Mouse (Mus musculus): ENCODE results near the gene Abcb1a.
"Not testable (repeated sequence)": the region's sequence is repeated elsewhere in the genome, so short reads cannot be mapped to it uniquely, and the experiment has no call there.

The Abcb1a gene

GRCm38 (mm10) chr5:8727760-8728159 lies 67.9 kb downstream of the Abcb1a start:
- DNase-seq (ENCODE audit: low read depth, low spot score), result no peak

DNA sequence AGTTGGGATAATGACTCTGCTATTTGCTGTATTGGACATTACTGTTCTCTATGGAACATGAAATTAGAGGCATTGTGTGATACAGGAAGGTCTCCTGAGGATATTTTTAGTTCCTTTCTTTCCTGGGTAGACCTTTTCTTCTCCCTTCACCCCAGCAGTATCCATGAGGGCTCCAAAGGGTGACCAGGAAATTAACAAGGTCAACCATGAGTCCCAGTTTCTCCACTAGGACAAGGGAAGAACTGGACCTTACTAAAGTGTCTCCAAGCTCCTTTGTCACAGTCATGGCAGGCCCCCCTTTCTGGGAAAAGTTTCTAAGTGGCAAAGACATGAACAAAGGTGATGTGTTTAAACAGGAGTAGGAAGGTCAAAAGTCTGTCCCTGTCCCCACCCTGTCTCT lies 72.8 kb downstream of the Abcb1a start:
- DNase-seq (ENCODE audit: low read depth, low spot score), result no peak

DNA sequence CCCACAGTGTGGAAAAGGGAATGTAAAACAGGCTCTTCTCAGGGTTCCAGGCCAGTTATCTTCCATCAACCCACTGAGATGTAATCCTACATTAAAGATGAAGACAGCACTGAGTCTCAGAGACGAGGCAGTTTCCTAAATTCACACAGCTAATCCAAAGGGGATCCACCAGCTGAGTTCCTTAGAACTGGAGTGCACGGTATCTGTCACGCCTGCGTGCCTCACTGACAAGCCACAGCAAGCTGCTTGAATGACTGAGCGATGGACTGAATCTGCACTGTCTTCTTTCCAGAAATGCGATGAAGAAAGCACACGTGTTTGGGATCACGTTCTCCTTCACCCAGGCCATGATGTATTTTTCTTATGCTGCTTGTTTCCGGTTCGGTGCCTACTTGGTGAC lies 73.4 kb downstream of the Abcb1a start:
- not testable (repeated sequence) for DNase-seq (ENCODE audit: low read depth, low spot score)

- DNase-seq (ENCODE audit: low read depth, low spot score), result no peak
Observed at GRCm38 (mm10) chr5:8736389-8736788, 76.5 kb downstream of the Abcb1a start.

DNA sequence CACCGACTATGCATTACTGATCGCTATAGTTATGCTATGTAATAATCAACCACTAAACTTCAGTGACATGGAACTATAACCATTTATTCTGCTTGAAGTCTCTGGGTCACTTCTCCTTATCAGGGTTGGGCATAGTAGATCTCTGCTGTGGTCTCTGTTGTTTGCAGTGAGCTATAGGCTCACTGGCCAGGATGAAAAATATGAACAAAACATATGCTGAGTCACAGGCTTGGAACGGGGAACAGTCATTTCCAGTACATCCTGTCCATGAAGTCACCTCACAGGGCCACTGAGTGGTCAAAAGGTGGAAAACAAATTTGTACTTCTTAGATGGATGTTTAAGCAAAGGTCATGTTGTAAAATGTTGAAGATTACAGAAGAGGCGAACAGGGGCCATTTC lies 77.2 kb downstream of the Abcb1a start:
- DNase-seq (ENCODE audit: low read depth, low spot score), result no peak

GRCm38 (mm10) chr5:8747244-8747643 lies 87.4 kb downstream of the Abcb1a start:
- not testable (repeated sequence) for DNase-seq (ENCODE audit: low read depth, low spot score)

GRCm38 (mm10) chr5:8772866-8773265 lies 113.0 kb downstream of the Abcb1a start:
- no peak for DNase-seq (ENCODE audit: low read depth, low spot score)

- DNase-seq (ENCODE audit: low read depth, low spot score), result no peak
Observed at GRCm38 (mm10) chr5:8778311-8778710, 118.4 kb downstream of the Abcb1a start.

DNA sequence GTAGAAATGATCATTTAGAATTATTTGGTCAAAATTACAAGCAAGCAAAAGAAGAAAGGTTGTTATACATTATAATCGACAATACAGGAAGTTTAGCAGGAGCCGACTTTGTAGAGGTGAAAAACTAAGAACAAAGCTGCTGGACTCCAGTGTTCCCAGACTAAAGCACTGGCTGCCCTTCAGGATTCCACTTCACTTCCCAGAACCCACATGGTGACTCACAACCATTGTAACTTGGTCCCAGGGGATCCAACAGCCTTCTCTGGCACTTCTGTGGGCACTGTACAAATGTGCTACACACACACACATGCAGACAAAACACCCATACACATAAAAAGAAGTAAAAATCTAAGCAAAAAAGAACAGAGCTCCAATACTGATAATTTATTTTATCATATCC lies 118.9 kb downstream of the Abcb1a start:
- no peak for DNase-seq (ENCODE audit: low read depth, low spot score)

DNA sequence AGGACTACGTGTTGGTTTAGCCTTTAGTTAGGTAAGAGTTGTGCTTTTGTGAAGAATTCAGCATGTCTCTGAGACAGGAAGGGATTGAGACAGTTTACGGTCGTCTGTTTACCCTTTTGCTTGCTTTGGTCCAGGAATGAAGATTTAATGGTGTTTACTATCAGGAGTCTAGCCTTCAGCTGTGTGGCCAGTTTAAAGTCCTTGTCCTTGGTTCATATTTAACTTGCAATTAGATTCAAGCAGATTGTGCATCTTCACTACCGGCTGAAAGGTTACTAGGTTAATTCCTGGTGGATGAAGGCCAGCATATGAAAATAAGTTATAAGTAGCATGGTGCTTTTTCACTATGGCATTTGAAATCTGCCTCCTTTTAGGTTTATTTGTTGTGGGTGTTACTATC lies 132.4 kb downstream of the Abcb1a start:
- DNase-seq (ENCODE audit: low read depth, low spot score), result no peak

Measured in telencephalon, adult 2 months (tissue).